Mouse (Mus musculus) liver, embryonic 16.5 days (tissue): ENCODE measurements around the gene Ifnar2. TPM values are rescaled to one million over a fixed set of nuclear protein-coding genes. Genes with fewer than 3 reads are reported as not detected.

Experiments used
- ATAC-seq: fragments of 200-750 bp; cut with Nextera tagmentation; 2 replicates; pipeline ENCODE4 v1.8.0; 2017; ENCODE audit warnings: low read depth, mild to moderate bottlenecking, moderate number of reproducible peaks, moderate library complexity
- H3K27ac ChIP-seq: fragments of 300-500 bp; sonication (generic); 2 replicates; pipeline ENCODE4 v1.5.1; 2014; ENCODE audit warnings: mild to moderate bottlenecking, low read length
- H3K27me3 ChIP-seq: fragments of 300-500 bp; sonication (generic); 2 replicates; pipeline ENCODE4 v1.6.1; 2014; ENCODE audit warnings: low read depth, low read length, mixed read lengths; ENCODE audit not compliant: control insufficient read depth, insufficient read depth
- H3K36me3 ChIP-seq: fragments of 300-500 bp; sonication (generic); 2 replicates; pipeline ENCODE4 v1.6.1; 2014; ENCODE audit warnings: mild to moderate bottlenecking; ENCODE audit not compliant: control insufficient read depth, insufficient read depth
- H3K4me1 ChIP-seq: fragments of 300-500 bp; sonication (generic); 2 replicates; pipeline ENCODE4 v1.6.1; 2014; ENCODE audit warnings: low read depth, low read length, mixed read lengths; ENCODE audit not compliant: control insufficient read depth
- H3K4me2 ChIP-seq: fragments of 300-500 bp; sonication (generic); 2 replicates; pipeline ENCODE4 v1.6.1; 2014; ENCODE audit warnings: low read depth, low read length, mixed read lengths
- H3K4me3 ChIP-seq: fragments of 300-500 bp; sonication (generic); 2 replicates; pipeline ENCODE4 v1.5.1; 2014; ENCODE audit warnings: low read depth, mild to moderate bottlenecking, low read length
- H3K9ac ChIP-seq: fragments of 300-500 bp; sonication (generic); 2 replicates; pipeline ENCODE4 v1.6.1; 2014; ENCODE audit warnings: low read depth, low read length
- H3K9me3 ChIP-seq: fragments of 300-500 bp; sonication (generic); replicated peaks from 2 replicates; pipeline ENCODE4 v1.6.1; 2016; ENCODE audit warnings: low read length; ENCODE audit not compliant: control insufficient read depth
- WGBS: fragments of 180-500 bp; shearing (Covaris S2); extraction: QIAGEN DNeasy Blood & Tissue Kit; methylation state at CpG from one replicate; pipeline ENCODE4 v1.1.7; 2014; ENCODE audit not compliant: insufficient replicate concordance; 5-methylcytosine and 5-hydroxymethylcytosine counted together
- polyA plus RNA-seq: library from polyadenylated mRNA; unstranded; fragments of >200 nt; fragmentation: Nextera tagmentation; extraction: Ambion mirVana; gene quantifications from 2 replicates; pipeline ENCODE4 v1.2.1, GENCODE M21; 2015

Gene Ifnar2
- polyA plus RNA-seq, 1 experiment from 2014 or later = 95.8 TPM

DNA sequence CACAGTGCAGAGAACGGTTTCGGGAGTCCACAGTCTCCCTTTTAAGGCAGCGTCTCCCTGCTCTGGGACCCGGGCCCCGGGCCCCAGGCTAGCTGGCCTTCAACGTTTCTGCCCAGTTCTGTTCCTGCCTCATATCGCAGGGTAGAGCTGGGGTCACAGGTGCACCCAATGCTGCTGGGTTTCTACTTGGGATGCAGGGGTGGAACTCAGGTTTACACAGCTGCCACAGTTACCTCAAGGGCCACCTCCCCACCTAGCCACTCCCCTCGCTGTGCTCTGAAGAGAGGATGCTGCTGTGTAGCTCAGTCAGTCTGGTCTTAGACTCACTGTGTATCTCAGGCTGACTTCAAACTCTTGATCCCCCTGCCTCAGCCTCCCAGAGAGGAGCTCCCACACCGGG is 26.1 kb upstream of the Ifnar2 start:
- H3K4me2 ChIP-seq = no peak overlapping the region
- no peak overlapping the region for H3K9ac ChIP-seq
- WGBS = 69% methylated on average over 9 of the region's 9 CpGs

DNA sequence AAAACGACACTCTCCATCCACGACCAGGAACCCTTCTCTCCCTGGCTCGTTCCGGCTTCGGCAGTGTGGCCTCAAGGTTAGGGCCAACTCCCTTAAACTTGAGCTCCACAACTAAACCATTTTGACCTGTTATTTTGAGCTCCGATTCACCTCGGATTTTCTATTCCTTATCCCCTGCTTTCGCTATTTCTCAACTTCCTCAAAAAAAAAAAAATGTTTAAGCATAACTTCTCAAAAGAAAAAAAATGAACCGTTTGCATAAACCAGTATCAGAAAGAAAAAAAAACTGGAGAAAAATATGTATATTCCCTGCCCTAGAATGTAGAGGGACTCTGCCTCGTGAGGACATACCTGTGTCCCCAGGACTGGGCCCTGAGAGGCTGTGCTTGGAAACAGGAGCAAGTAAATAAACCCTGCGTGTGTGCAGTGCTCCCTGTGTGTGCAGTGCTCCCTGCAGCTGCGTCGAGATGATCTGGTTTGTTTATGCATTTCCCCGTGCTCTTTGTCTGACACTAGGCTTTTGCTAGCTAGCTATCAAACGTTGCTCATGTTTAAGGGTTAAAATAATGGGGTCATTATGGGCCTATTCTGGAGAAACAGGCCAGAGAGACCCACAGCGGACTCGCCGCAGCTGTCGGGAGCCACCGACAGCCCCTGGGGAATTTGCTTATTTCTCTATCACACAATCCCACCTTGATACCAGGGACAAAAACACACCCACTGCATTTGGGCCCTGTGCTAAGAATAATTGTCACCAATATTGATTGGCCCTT is 24.9 kb upstream of the Ifnar2 start:
- no peak for ATAC-seq
- 61% methylated on average over 20 of the region's 20 CpGs for WGBS
- no peaks in the 10 kb centered on the region for H3K36me3 ChIP-seq
- H3K4me3 ChIP-seq = no peak overlapping the region
- H3K27me3 ChIP-seq = no peaks in the 10 kb centered on the region
- H3K4me2 ChIP-seq = no peak overlapping the region
- no peak overlapping the region for H3K9ac ChIP-seq
- no peaks in the 10 kb centered on the region for H3K9me3 ChIP-seq
- H3K27ac ChIP-seq = no peak overlapping the region
- peaks cover 8% of the 10 kb centered on the region for H3K4me1 ChIP-seq

More for the DNA sequence above, 26.1 kb upstream of the Ifnar2 start:
- Histone ChIP-seq H3K36me3 (no peaks in the 10 kb centered on the region), H3K4me1 (no peaks in the 10 kb centered on the region; the same call in 1 of the 2 replicates), H3K9me3 (no peaks in the 10 kb centered on the region), H3K27ac (no peak overlapping the region), H3K27me3 (no peaks in the 10 kb centered on the region), H3K4me3 (no peak overlapping the region)
- no peak for ATAC-seq

DNA sequence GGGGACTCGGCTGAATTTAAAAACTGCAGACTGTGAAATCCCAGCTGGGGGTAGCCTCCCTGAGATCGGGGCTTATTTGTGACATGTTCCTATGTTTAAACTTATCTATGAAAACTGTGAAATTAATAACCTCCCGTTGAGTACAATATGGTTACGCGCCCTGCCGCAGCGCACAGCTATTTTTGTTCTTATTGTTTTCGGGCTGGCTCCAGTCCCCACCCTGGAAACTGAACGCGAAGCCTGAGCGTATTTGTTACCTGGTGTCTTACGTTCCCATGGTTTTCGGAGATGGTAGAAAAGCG is 24.4 kb upstream of the Ifnar2 start:
- no peak overlapping the region for H3K9ac ChIP-seq
- no peak overlapping the region for H3K27ac ChIP-seq
- no peaks in the 10 kb centered on the region for H3K36me3 ChIP-seq
- peaks cover 13% of the 10 kb centered on the region for H3K4me1 ChIP-seq
- H3K27me3 ChIP-seq = no peaks in the 10 kb centered on the region
- H3K4me3 ChIP-seq = no peak overlapping the region
- no peak overlapping the region for H3K4me2 ChIP-seq
- no peak for ATAC-seq
- no peaks in the 10 kb centered on the region for H3K9me3 ChIP-seq
- 75% methylated on average over 14 of the region's 14 CpGs for WGBS

DNA sequence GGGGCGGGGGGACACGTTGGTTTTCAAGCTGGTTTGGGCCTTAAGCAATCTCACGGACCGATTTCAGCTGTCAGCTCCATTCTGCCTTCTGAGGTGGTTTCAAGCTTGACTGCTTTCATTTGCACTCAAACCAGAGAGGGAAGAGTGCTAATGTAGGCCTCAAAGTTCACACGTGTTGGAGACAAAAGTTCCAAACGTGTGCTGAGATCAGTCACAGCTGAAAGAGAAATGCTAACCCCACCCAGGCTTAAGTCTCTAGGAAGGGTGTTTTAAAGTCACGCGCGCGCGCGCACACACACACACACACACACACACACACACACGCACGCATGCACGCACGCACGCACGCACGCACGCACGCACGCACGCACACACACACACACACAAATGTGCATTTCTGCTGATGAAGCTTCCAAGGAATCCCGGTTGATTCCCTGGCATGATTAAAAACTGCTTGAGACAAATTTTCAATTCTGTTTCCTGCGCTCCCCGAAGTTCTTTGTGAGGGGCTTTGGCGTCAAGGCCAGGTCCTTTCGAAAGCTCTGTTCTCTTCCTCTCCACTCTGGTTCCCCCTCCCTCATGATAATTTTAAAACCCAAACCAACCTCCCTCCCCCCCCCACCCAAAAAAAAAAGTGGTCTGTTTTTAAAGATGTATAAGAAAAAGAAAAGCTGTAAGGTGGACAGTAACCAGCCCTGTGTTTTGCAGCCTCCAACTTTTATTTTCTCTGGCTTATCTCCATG is 23.8 kb upstream of the Ifnar2 start:
- Histone ChIP-seq H3K4me2 (no peak overlapping the region), H3K4me1 (peaks cover 18% of the 10 kb centered on the region), H3K4me3 (no peak overlapping the region), H3K36me3 (no peaks in the 10 kb centered on the region), H3K9me3 (no peaks in the 10 kb centered on the region), H3K27me3 (no peaks in the 10 kb centered on the region), H3K27ac (no peak overlapping the region), H3K9ac (no peak overlapping the region)
- 74% methylated on average over 25 of the region's 28 CpGs for WGBS
- ATAC-seq = no peak

DNA sequence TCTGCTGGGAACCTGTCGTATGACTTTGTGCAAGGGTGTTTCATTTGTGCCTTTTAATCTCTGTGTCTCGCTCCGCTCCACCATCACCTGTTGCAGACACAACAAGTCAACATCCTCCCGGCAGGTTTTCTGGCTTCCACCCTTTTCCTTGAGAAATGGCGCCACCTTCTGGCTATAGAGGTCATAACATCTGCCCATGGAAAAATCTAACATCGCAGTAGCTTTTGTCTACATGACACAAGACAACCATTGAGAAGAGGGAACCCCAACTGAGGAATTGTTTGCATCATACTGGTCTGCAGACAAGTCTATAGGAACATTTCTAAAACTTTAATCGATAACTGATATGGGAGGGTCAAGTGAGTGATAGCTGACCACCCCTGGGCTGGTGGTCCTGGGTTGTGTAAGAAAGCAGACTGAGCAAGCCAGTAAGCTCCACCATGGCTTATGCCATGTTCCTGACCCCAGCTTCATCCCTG is 20.5 kb upstream of the Ifnar2 start:
- no peaks in the 10 kb centered on the region for H3K9me3 ChIP-seq
- H3K36me3 ChIP-seq = no peaks in the 10 kb centered on the region
- H3K4me3 ChIP-seq = peak overlapping the region; percentile 47
- 3% methylated on average over 7 of the region's 7 CpGs for WGBS
- peak overlapping the region; percentile 98 for H3K27ac ChIP-seq
- no peaks in the 10 kb centered on the region for H3K27me3 ChIP-seq
- H3K9ac ChIP-seq = peak overlapping the region; percentile 68
- H3K4me1 ChIP-seq = peaks cover 35% of the 10 kb centered on the region
- H3K4me2 ChIP-seq = peak overlapping the region; percentile 80
- ATAC-seq = peak; percentile 6

DNA sequence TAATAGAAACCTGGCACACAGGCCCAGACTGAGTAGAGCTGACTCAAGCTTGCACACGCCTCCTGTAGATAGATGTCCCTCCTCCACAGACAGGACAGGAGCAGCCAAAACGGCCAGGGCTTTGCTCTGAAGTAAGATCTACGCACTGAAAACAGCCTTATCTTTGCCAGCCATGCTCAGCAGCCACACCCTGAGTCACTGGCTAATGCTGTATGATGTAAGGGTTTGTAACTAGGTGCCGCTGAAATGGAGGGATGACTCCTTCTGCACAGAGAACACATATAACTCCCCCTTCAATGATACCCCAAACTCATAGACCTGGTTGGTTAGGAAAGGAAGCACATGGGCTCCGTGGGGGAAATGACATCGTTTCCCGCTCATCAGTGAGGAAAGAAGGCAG is 19.8 kb upstream of the Ifnar2 start:
- peaks cover 36% of the 10 kb centered on the region for H3K4me1 ChIP-seq
- peak overlapping the region; percentile 47 for H3K4me3 ChIP-seq
- no peaks in the 10 kb centered on the region for H3K36me3 ChIP-seq
- H3K27me3 ChIP-seq = no peaks in the 10 kb centered on the region
- 15% methylated on average over 7 of the region's 7 CpGs for WGBS
- H3K4me2 ChIP-seq = peak overlapping the region; percentile 80
- H3K9ac ChIP-seq = peak overlapping the region; percentile 79
- peak; percentile 96 for ATAC-seq
- H3K27ac ChIP-seq = peak overlapping the region; percentile 98
- no peaks in the 10 kb centered on the region for H3K9me3 ChIP-seq

DNA sequence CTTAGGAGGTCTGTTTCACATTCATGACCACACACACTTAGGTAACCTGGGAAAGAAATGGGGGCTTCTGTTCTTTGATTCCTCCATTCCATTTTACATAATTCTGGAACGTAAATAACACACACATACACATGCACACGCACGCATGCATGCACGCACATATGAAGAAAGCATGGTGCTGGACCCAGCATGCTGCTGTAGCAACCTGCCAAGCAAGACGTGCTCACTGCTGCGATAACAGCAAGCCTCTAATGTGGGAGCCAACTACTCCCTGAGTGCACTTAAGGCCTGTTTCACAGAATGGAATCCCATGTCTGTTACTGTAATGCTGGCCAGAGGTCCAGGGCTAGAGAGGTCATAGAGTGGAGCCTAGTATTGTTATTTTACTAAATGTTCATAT is 19.4 kb upstream of the Ifnar2 start:
- ATAC-seq = peak; percentile 71
- WGBS = 44% methylated on average over 6 of the region's 6 CpGs
- Histone ChIP-seq H3K27me3 (no peaks in the 10 kb centered on the region), H3K9ac (peak overlapping the region; percentile 79), H3K9me3 (no peaks in the 10 kb centered on the region), H3K4me3 (peak overlapping the region; percentile 47), H3K36me3 (no peaks in the 10 kb centered on the region), H3K4me1 (peaks cover 36% of the 10 kb centered on the region), H3K27ac (peak overlapping the region; percentile 98), H3K4me2 (peak overlapping the region; percentile 80)

DNA sequence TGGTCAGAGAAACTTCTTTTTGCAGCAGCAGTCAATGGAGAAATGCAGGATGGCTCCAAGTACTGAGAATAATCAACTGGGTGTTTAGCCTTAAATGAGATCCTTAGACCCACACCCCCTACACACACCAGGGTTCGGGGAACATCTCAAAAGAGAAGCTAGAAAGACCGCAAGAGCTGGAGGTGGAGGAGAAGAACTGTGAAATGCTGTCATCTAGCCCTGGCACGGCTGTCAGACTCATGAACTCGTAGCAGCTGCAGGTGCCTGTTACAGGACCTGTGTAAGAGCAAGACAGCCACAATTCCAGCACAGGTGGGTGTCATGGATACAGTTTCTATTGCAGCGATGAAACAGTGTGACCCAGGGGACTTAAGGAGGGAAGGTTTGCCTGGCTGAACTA is 18.9 kb upstream of the Ifnar2 start:
- H3K27ac ChIP-seq = peak overlapping the region; percentile 98
- ATAC-seq = no peak
- 64% methylated on average over 5 of the region's 5 CpGs for WGBS

DNA sequence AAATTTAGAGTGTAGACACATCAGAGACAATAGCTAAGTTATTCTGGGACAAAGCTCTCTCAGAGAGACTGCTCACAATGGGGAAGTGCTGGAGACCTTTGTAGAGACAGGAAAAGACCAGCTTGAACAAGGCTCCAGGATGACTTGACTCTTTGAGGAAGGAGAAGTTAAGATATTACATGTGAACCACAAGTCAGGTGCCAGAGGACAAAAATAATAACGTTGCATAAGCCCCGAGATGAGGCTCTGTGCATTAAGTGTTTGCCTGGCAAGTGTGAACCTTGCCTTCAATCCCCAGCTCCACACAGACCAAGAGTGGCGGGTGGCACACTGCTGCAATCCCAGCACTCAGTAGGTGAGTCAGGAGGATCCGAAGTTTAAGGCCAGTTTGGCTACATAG is 18.0 kb upstream of the Ifnar2 start:
- Histone ChIP-seq H3K27ac (peak overlapping the region; percentile 98), H3K36me3 (no peaks in the 10 kb centered on the region), H3K9me3 (no peaks in the 10 kb centered on the region), H3K4me1 (peaks cover 44% of the 10 kb centered on the region), H3K4me2 (no peak overlapping the region), H3K9ac (peak overlapping the region; percentile 46; the same call in 1 of the 2 replicates), H3K4me3 (no peak overlapping the region), H3K27me3 (no peaks in the 10 kb centered on the region)
- ATAC-seq = no peak
- WGBS = 37% methylated on average over 4 of the region's 4 CpGs

More for the DNA sequence above, 18.9 kb upstream of the Ifnar2 start:
- Histone ChIP-seq H3K4me1 (peaks cover 38% of the 10 kb centered on the region), H3K9me3 (no peaks in the 10 kb centered on the region), H3K4me3 (no peak overlapping the region), H3K9ac (peak overlapping the region; percentile 79), H3K36me3 (no peaks in the 10 kb centered on the region), H3K4me2 (peak overlapping the region; percentile 80), H3K27me3 (no peaks in the 10 kb centered on the region)
